Mouse (Mus musculus): ENCODE measurements at regions not wholly inside any gene's neighbourhood (a gene's known extent, or its start where the extent isn't known, plus 50 kb on each side); places are given as distances from the start of the nearest gene placed in this dataset.

GRCm38 (mm10) chrX:103904038-103904696, 76.9 kb downstream of the Rlim start:
- H3K27ac ChIP-seq (ENCODE audit: low read depth, low read length): no peak overlapping the region
- 85% methylated on average over 5 of the region's 5 CpGs for WGBS
- no peaks in the 10 kb centered on the region for H3K4me1 ChIP-seq (replicated peaks; ENCODE audit: control insufficient read depth, insufficient read depth, low read length)
- H3K4me3 ChIP-seq (ENCODE audit: low read depth, low read length): no peak overlapping the region
- H3K27me3 ChIP-seq (ENCODE audit: control insufficient read depth, insufficient read depth, low read length): peaks cover 11% of the 10 kb centered on the region; the same call in 1 of the 2 replicates
- no peak overlapping the region for H3K4me2 ChIP-seq (ENCODE audit: low read depth, low read length, severe bottlenecking)
- ATAC-seq (replicated peaks; ENCODE audit: low FRiP score): no peak
- H3K36me3 ChIP-seq (ENCODE audit: control insufficient read depth, insufficient read depth, low read length): no peaks in the 10 kb centered on the region
- no peak for DNase-seq (ENCODE audit: low spot score)
- H3K9ac ChIP-seq (ENCODE audit: low read length): no peak overlapping the region
- H3K9me3 ChIP-seq (ENCODE audit: control insufficient read depth, low read length): no peaks in the 10 kb centered on the region

DNA sequence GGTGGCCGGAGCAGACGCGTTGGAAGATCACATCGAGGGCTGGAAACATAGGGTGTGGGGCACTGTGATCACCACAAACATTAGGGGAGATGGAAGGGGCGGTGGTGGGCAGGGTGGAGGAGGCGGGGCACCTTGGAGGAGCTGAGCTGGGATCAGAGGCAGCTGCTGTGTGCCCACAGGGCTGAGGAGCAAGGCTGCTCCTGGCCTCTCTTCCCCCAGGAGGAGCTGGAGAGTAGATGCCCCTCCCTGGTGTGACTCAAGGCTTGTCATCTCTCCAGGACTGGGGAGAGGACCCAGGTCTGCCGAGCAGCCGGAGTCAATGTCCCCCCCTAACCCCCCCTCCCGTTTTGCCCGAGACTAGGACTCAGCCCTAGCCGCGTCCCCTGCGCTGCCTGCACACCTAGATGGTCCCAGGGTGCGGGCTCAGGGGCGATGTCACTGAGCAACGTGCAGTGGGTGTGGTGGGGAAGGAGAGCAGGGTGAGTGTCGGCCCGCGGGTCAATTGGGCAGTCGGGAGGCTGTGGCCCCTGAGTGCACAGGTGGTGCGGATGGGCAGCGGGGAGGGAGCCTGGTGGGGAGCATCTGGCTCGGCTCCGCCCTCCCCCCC, 57.6 kb upstream of the Slc16a2 start:
- peaks cover 22% of the 10 kb centered on the region; the same call in 1 of the 2 replicates for H3K27me3 ChIP-seq (ENCODE audit: control insufficient read depth, insufficient read depth, low read length)
- WGBS: 30% methylated on average over 23 of the region's 24 CpGs
- no peaks in the 10 kb centered on the region for H3K9me3 ChIP-seq (ENCODE audit: control insufficient read depth, low read length)
- no peak overlapping the region for H3K27ac ChIP-seq (ENCODE audit: low read depth, low read length)
- no peak overlapping the region for H3K4me3 ChIP-seq (ENCODE audit: low read depth, low read length)
- H3K36me3 ChIP-seq (ENCODE audit: control insufficient read depth, insufficient read depth, low read length): no peaks in the 10 kb centered on the region
- no peak overlapping the region for H3K9ac ChIP-seq (ENCODE audit: low read length)
- H3K4me1 ChIP-seq (replicated peaks; ENCODE audit: control insufficient read depth, insufficient read depth, low read length): no peaks in the 10 kb centered on the region
- peak overlapping the region; percentile 37; the same call in 1 of the 2 replicates for H3K4me2 ChIP-seq (ENCODE audit: low read depth, low read length, severe bottlenecking)
- DNase-seq (ENCODE audit: low spot score): peak; percentile 50
- ATAC-seq (replicated peaks; ENCODE audit: low FRiP score): 0 out of 2 replicates have a peak, but pooled peaks have one; percentile 30
